Mouse (Mus musculus): ENCODE results near the gene Papss2.

- TF ChIP-seq CTCF (IDR thresholded peaks at IDR 0.05; ENCODE audit: control insufficient read depth, insufficient read depth, low read length) (no peak), POLR2A (IDR thresholded peaks at IDR 0.05; ENCODE audit: borderline replicate concordance, control insufficient read depth, low read depth, low read length) (no peak)
Measured at GRCm38 (mm10) chr19:32662936-32663335, 67.3 kb downstream of the Papss2 start.

All from bone marrow, adult 2 months (tissue).